Mouse (Mus musculus): ENCODE measurements around the gene Ppp1r12c.

GRCm38 (mm10) chr7:4478796-4479291 is 22.6 kb downstream of the Ppp1r12c start:
- TF ChIP-seq CTCF (conservative IDR thresholded peaks at IDR 0.05; ENCODE audit: insufficient read depth, insufficient read length, low read depth, low read length) = no peak
- no peak for TF ChIP-seq POLR2A (IDR thresholded peaks at IDR 0.05; ENCODE audit: low read depth, low read length)

Measured in kidney, adult 2 months (tissue).